ENCODE assay signal across 8 mouse cellular contexts in the genomic region with DNA sequence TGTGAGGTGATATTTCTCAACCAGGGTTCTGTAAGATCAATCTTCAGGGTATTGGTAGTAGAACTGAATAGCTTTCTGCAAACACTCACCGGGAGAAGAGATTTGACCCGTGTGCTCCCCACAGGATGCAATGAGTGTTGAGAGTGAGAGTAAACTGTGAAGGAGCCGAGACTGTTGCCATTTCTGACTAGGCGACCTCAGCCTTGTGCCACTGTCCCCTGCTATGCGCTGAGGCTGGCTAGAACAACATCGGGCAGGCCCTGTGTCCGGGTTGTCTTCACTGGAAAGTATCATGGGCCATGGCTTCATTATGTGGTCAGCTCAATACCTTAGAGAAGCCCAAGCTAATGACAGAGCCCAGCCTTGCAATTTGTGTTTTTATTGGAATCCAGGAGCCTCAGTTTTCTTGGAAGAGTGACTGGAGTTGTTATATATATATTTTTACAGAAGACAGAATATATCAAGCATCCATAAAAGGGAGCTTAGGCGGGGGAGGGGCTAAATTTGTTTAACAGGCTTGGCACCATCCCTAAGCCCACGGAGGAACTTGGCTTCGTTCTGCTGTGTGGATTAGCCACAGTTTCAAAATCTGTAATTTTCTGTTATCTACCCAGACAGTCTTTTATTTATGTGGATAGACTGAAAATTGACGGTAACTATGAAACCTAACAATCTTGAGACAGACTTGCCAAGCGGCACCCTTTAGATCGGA. TPM values are rescaled to one million over a fixed set of nuclear protein-coding genes. Genes with fewer than 3 reads are reported as not detected.
DNase-seq lines count a peak whose midpoint lies in the region; ATAC-seq and TF ChIP-seq lines count a peak whose summit lies in the region.
"Had no signal": no experiment of that assay in that cellular context is flagged by ENCODE, and none has a peak within 500 bp of the region (broad histone marks: within the 10 kb centered on the region; RNA-seq: fewer than 3 reads in every experiment).

No protein-coding gene starts in this region.

- DNase-seq in hindbrain, embryonic 14.5 days (ENCODE audit: low spot score) = no peak
- DNase-seq in right cerebral cortex, postnatal 10 days (ENCODE audit: low spot score in 2 of 2) = peak; percentile 63 to 66
- DNase-seq in right cerebral cortex, postnatal 4 days = no peak
- peak; percentile 31 for DNase-seq in induced T-regulatory cell, adult 2 months (ENCODE audit: low read depth)
- DNase-seq in stomach, postnatal 0 days (ENCODE audit: low spot score) = no peak
- DNase-seq: thymus, postnatal 36 days had no signal

- no peak overlapping the region for H3K9ac ChIP-seq in hindbrain, embryonic 15.5 days
- no peak overlapping the region for H3K9ac ChIP-seq in hindbrain, embryonic 14.5 days
- no peak overlapping the region for H3K9ac ChIP-seq in stomach, postnatal 0 days (ENCODE audit: low read length)

- no peak overlapping the region for H3K27ac ChIP-seq in hindbrain, embryonic 15.5 days (replicated peaks)
- no peak overlapping the region for H3K27ac ChIP-seq in hindbrain, embryonic 14.5 days
- no peak overlapping the region for H3K27ac ChIP-seq in stomach, postnatal 0 days (replicated peaks)

- peaks cover 15% of the 10 kb centered on the region for H3K4me1 ChIP-seq in hindbrain, embryonic 15.5 days (replicated peaks)
- no peaks in the 10 kb centered on the region; the same call in 1 of the 2 replicates for H3K4me1 ChIP-seq in hindbrain, embryonic 14.5 days (replicated peaks; ENCODE audit: control insufficient read depth, insufficient read depth, low read length)
- 0 out of 2 replicates have a peak, but pooled peaks cover 6% of the 10 kb centered on the region for H3K4me1 ChIP-seq in stomach, postnatal 0 days (replicated peaks; ENCODE audit: control insufficient read depth, insufficient read depth)

- TF ChIP-seq CTCF in stomach, postnatal 0 days (IDR thresholded peaks at IDR 0.05; ENCODE audit: low read depth) = no peak

- no peak for TF ChIP-seq EP300 in stomach, postnatal 0 days (optimal IDR thresholded peaks at IDR 0.05)

- H3K4me2 ChIP-seq in hindbrain, embryonic 15.5 days = peak overlapping the region; percentile 32
- H3K4me2 ChIP-seq in hindbrain, embryonic 14.5 days (replicated peaks) = no peak overlapping the region
- H3K4me2 ChIP-seq in stomach, postnatal 0 days (replicated peaks; ENCODE audit: low read depth) = peak overlapping the region; percentile 21; the same call in 1 of the 2 replicates

- 47% methylated on average over 13 of the region's 13 CpGs for WGBS in hindbrain, embryonic 15.5 days
- 46% methylated on average over 13 of the region's 13 CpGs for WGBS in hindbrain, embryonic 14.5 days
- 26% methylated on average over 13 of the region's 13 CpGs for WGBS in stomach, postnatal 0 days

- no peaks in the 10 kb centered on the region for H3K36me3 ChIP-seq in hindbrain, embryonic 15.5 days
- H3K36me3 ChIP-seq in hindbrain, embryonic 14.5 days (replicated peaks; ENCODE audit: control insufficient read depth, insufficient read depth) = no peaks in the 10 kb centered on the region
- H3K36me3 ChIP-seq in stomach, postnatal 0 days (ENCODE audit: control insufficient read depth, insufficient read depth, low read length) = no peaks in the 10 kb centered on the region

- no peak for ATAC-seq in hindbrain, embryonic 15.5 days (ENCODE audit: low FRiP score, low read depth)
- ATAC-seq in hindbrain, embryonic 14.5 days (ENCODE audit: low FRiP score) = no peak
- no peak for ATAC-seq in stomach, postnatal 0 days (ENCODE audit: low FRiP score, low TSS enrichment)
- ATAC-seq in erythroid progenitor cell, adult 5-6 weeks (replicated peaks; ENCODE audit: low FRiP score, poor library complexity, severe bottlenecking) = no peak

- no peak overlapping the region for H3K4me3 ChIP-seq in hindbrain, embryonic 15.5 days
- no peak overlapping the region for H3K4me3 ChIP-seq in hindbrain, embryonic 14.5 days (replicated peaks; ENCODE audit: low read length)
- no peak overlapping the region for H3K4me3 ChIP-seq in stomach, postnatal 0 days (ENCODE audit: low read depth, low read length)

- no peaks in the 10 kb centered on the region for H3K27me3 ChIP-seq in hindbrain, embryonic 15.5 days
- H3K27me3 ChIP-seq in hindbrain, embryonic 14.5 days (ENCODE audit: control insufficient read depth, insufficient read depth, low read length) = no peaks in the 10 kb centered on the region
- H3K27me3 ChIP-seq in stomach, postnatal 0 days (ENCODE audit: control insufficient read depth, insufficient read depth, low read length) = no peaks in the 10 kb centered on the region

- no peaks in the 10 kb centered on the region for H3K9me3 ChIP-seq in hindbrain, embryonic 15.5 days
- no peaks in the 10 kb centered on the region for H3K9me3 ChIP-seq in hindbrain, embryonic 14.5 days (ENCODE audit: control insufficient read depth, low read length)
- H3K9me3 ChIP-seq in stomach, postnatal 0 days (ENCODE audit: control insufficient read depth, low read length) = no peaks in the 10 kb centered on the region

RNA-seq across cellular contexts. Expression of gene Bmp2k, which starts 18.0 kb away (rescaled TPM):
- 9.9 and 10.0 TPM in 2 replicates for polyA plus RNA-seq in hindbrain, embryonic 15.5 days (2015; fragmentation: Nextera tagmentation; extraction: Ambion mirVana)
- 11.7 and 12.4 TPM in 2 replicates for polyA plus RNA-seq in hindbrain, embryonic 14.5 days (2014; fragmentation: Nextera tagmentation; extraction: Ambion mirVana)
- 10.6 and 11.9 TPM in 2 replicates for polyA plus RNA-seq in stomach, postnatal 0 days (2015; fragmentation: Nextera tagmentation; extraction: Ambion mirVana)
- 126 and 140 TPM in 2 replicates for total RNA-seq in erythroid progenitor cell, adult 5-6 weeks (2015; ENCODE audit: low replicate concordance)
- 96.1 and 111 TPM in 2 replicates for total RNA-seq in erythroid progenitor cell, adult 5-6 weeks (2017; ENCODE audit: low replicate concordance)

Comparison
In these comparisons a context has a peak if more than half of its experiments do, and no peak if none do; other contexts are left out.
1. DNase-seq: peak in right cerebral cortex, postnatal 10 days (2 of 2) and induced T-regulatory cell, adult 2 months (single experiment); none in hindbrain, embryonic 14.5 days (single experiment), right cerebral cortex, postnatal 4 days (single experiment) and stomach, postnatal 0 days (single experiment).